ENCODE assay signal across 8 mouse cellular contexts in genomic region chr17:44734501-44735222, GRCm38 (mm10). TPM values are rescaled to one million over a fixed set of nuclear protein-coding genes. Genes with fewer than 3 reads are reported as not detected.
DNase-seq lines count a peak whose midpoint lies in the region; ATAC-seq and TF ChIP-seq lines count a peak whose summit lies in the region.

No protein-coding gene starts in this region.

- WGBS in forebrain, postnatal 0 days = under 1% methylated on average over 46 of the region's 48 CpGs

- H3K4me3 ChIP-seq in forebrain, postnatal 0 days (ENCODE audit: low read depth, low read length) = peak overlapping the region; percentile 70

- TF ChIP-seq CTCF in forebrain, postnatal 0 days (IDR thresholded peaks at IDR 0.05; ENCODE audit: low read depth) = no peak

- H3K36me3 ChIP-seq in forebrain, postnatal 0 days (ENCODE audit: insufficient read depth) = no peaks in the 10 kb centered on the region

- H3K4me2 ChIP-seq in forebrain, postnatal 0 days (ENCODE audit: low read depth) = peak overlapping the region; percentile 85

- peaks cover 41% of the 10 kb centered on the region for H3K27me3 ChIP-seq in forebrain, postnatal 0 days (ENCODE audit: insufficient read depth, low read length)

- DNase-seq in NIH3T3 (ENCODE audit: low read depth) = peak; percentile 83
- peak; percentile 66 for DNase-seq in brain, adult 2 months (ENCODE audit: low read depth, low spot score)
- peak; percentile 41 for DNase-seq in forebrain, postnatal 0 days
- peak; percentile 45 for DNase-seq in heart, postnatal 4 days
- peak; percentile 38 to 48 for DNase-seq in layer of hippocampus, postnatal 10 days (ENCODE audit: low spot score in 2 of 2)
- peak; percentile 60 for DNase-seq in right cerebral cortex, postnatal 25 days
- no peak for DNase-seq in c-Kit-positive CD71-positive TER-119-positive erythroid progenitor cells, embryonic 14.5 days (ENCODE audit: low spot score)

- H3K9me3 ChIP-seq in forebrain, postnatal 0 days (ENCODE audit: low read length) = no peaks in the 10 kb centered on the region

- H3K27ac ChIP-seq in forebrain, postnatal 0 days (ENCODE audit: low read depth, low read length) = no peak overlapping the region

- peak overlapping the region; percentile 4 for H3K9ac ChIP-seq in forebrain, postnatal 0 days

- 0 out of 2 replicates have a peak, but pooled peaks have one; percentile 16 for ATAC-seq in forebrain, postnatal 0 days
- peak; percentile 58 for ATAC-seq in megakaryocyte, adult 5-6 weeks (ENCODE audit: poor library complexity, severe bottlenecking)

- peaks cover 9% of the 10 kb centered on the region; the same call in 1 of the 2 replicates for H3K4me1 ChIP-seq in forebrain, postnatal 0 days (ENCODE audit: insufficient read depth)

RNA-seq across cellular contexts. Expression of gene Supt3, which starts 42.3 kb away (rescaled TPM):
- 3.2 and 5.5 TPM in 2 replicates for total RNA-seq in forebrain, postnatal 0 days (2014; rRNA removed)
- polyA plus RNA-seq in forebrain, postnatal 0 days (2015; fragmentation: Nextera tagmentation; extraction: Ambion mirVana) = 20.5 and 24.5 TPM in 2 replicates
- total RNA-seq in heart, postnatal 4 days (2021) = 10 to 100 TPM; 17.6 to 19.2 TPM
- total RNA-seq in layer of hippocampus, postnatal 10 days (2021) = 10 to 100 TPM; 14.4 to 16.6 TPM
- 18.0 and 18.9 TPM in 2 replicates for total RNA-seq in megakaryocyte, adult 5-6 weeks (2015)
- total RNA-seq in megakaryocyte, adult 5-6 weeks (2017) = 7.8 and 9.8 TPM in 2 replicates
